Mouse (Mus musculus): Measurements from ENCODE around the gene Psd. TPM values are rescaled to one million over a fixed set of nuclear protein-coding genes. Genes with fewer than 3 reads are reported as not detected.
A peak's percentile ranks its signal among the peaks of the same experiment; 100 is the strongest.

Gene Psd
- polyA plus RNA-seq, 1 experiment from 2014 or later: 8.1 TPM

GRCm38 (mm10) chr19:46337719-46338330, 10.9 kb upstream of the Psd start:
- ATAC-seq (ENCODE audit: insufficient number of reproducible peaks, insufficient read depth, low FRiP score, low TSS enrichment): peak; percentile 8; the same call in 1 of the 2 replicates
- Histone ChIP-seq H3K27ac (0 out of 2 replicates have a peak overlapping the region, but pooled peaks have one; percentile 17), H3K9ac (peak overlapping the region; percentile 60), H3K4me1 (peaks cover 8% of the 10 kb centered on the region), H3K36me3 (no peaks in the 10 kb centered on the region), H3K27me3 (0 out of 2 replicates have a peak, but pooled peaks cover 2% of the 10 kb centered on the region), H3K9me3 (no peaks in the 10 kb centered on the region), H3K4me3 (peak overlapping the region; percentile 59), H3K4me2 (replicated peaks) (peak overlapping the region; percentile 69)
- WGBS: 35% methylated on average over 15 of the region's 15 CpGs

GRCm38 (mm10) chr19:46333906-46334305, 7.0 kb upstream of the Psd start:
- 94% methylated on average over 3 of the region's 3 CpGs for WGBS
- no peak for ATAC-seq (ENCODE audit: insufficient number of reproducible peaks, insufficient read depth, low FRiP score, low TSS enrichment)
- H3K27me3 ChIP-seq: no peaks in the 10 kb centered on the region
- H3K9me3 ChIP-seq: no peaks in the 10 kb centered on the region
- peaks cover 14% of the 10 kb centered on the region for H3K4me1 ChIP-seq
- H3K4me2 ChIP-seq (replicated peaks): no peak overlapping the region
- H3K27ac ChIP-seq: no peak overlapping the region
- peaks cover 24% of the 10 kb centered on the region for H3K36me3 ChIP-seq
- no peak overlapping the region for H3K9ac ChIP-seq
- no peak overlapping the region for H3K4me3 ChIP-seq

GRCm38 (mm10) chr19:46332721-46333339, 5.9 kb upstream of the Psd start:
- Histone ChIP-seq H3K4me2 (replicated peaks) (no peak overlapping the region), H3K27ac (0 out of 2 replicates have a peak overlapping the region, but pooled peaks have one; percentile 36), H3K4me3 (no peak overlapping the region), H3K36me3 (peaks cover 24% of the 10 kb centered on the region), H3K9me3 (no peaks in the 10 kb centered on the region), H3K9ac (no peak overlapping the region), H3K4me1 (peaks cover 15% of the 10 kb centered on the region), H3K27me3 (no peaks in the 10 kb centered on the region)
- WGBS: 34% methylated on average over 7 of the region's 7 CpGs
- no peak for ATAC-seq (ENCODE audit: insufficient number of reproducible peaks, insufficient read depth, low FRiP score, low TSS enrichment)

GRCm38 (mm10) chr19:46331936-46332335, 5.0 kb upstream of the Psd start:
- Histone ChIP-seq H3K27me3 (peaks cover 2% of the 10 kb centered on the region; the same call in 1 of the 2 replicates), H3K9me3 (no peaks in the 10 kb centered on the region), H3K27ac (no peak overlapping the region), H3K4me2 (replicated peaks) (no peak overlapping the region), H3K4me1 (peaks cover 15% of the 10 kb centered on the region), H3K9ac (no peak overlapping the region), H3K36me3 (peaks cover 24% of the 10 kb centered on the region), H3K4me3 (no peak overlapping the region)
- WGBS: 78% methylated on average over 3 of the region's 3 CpGs
- ATAC-seq (ENCODE audit: insufficient number of reproducible peaks, insufficient read depth, low FRiP score, low TSS enrichment): no peak

GRCm38 (mm10) chr19:46331326-46331725, 4.4 kb upstream of the Psd start:
- Histone ChIP-seq H3K4me3 (no peak overlapping the region), H3K4me1 (peaks cover 20% of the 10 kb centered on the region), H3K36me3 (peaks cover 24% of the 10 kb centered on the region), H3K27me3 (peaks cover 7% of the 10 kb centered on the region), H3K9ac (no peak overlapping the region), H3K27ac (no peak overlapping the region), H3K9me3 (no peaks in the 10 kb centered on the region), H3K4me2 (replicated peaks) (no peak overlapping the region)
- ATAC-seq (ENCODE audit: insufficient number of reproducible peaks, insufficient read depth, low FRiP score, low TSS enrichment): no peak
- 89% methylated on average over 14 of the region's 14 CpGs for WGBS

- no peak overlapping the region for H3K4me3 ChIP-seq
- H3K27ac ChIP-seq: no peak overlapping the region
- 91% methylated on average over 12 of the region's 12 CpGs for WGBS
- peaks cover 24% of the 10 kb centered on the region for H3K36me3 ChIP-seq
- no peaks in the 10 kb centered on the region for H3K9me3 ChIP-seq
- peaks cover 14% of the 10 kb centered on the region for H3K27me3 ChIP-seq
- no peak for ATAC-seq (ENCODE audit: insufficient number of reproducible peaks, insufficient read depth, low FRiP score, low TSS enrichment)
- H3K4me1 ChIP-seq: peaks cover 20% of the 10 kb centered on the region
- no peak overlapping the region for H3K9ac ChIP-seq
- H3K4me2 ChIP-seq (replicated peaks): no peak overlapping the region
Measured at GRCm38 (mm10) chr19:46330696-46331095, 3.7 kb upstream of the Psd start.

GRCm38 (mm10) chr19:46329951-46330350, 3.0 kb upstream of the Psd start:
- Histone ChIP-seq H3K27ac (no peak overlapping the region), H3K9ac (no peak overlapping the region), H3K4me1 (peaks cover 20% of the 10 kb centered on the region), H3K9me3 (no peaks in the 10 kb centered on the region), H3K4me2 (replicated peaks) (peak overlapping the region; percentile 100; the same call in 1 of the 2 replicates), H3K27me3 (peaks cover 21% of the 10 kb centered on the region), H3K4me3 (peak overlapping the region; percentile 7; the same call in 1 of the 2 replicates), H3K36me3 (peaks cover 24% of the 10 kb centered on the region)
- 8% methylated on average over 16 of the region's 16 CpGs for WGBS
- no peak for ATAC-seq (ENCODE audit: insufficient number of reproducible peaks, insufficient read depth, low FRiP score, low TSS enrichment)

- peak; percentile 17; the same call in 1 of the 2 replicates for ATAC-seq (ENCODE audit: insufficient number of reproducible peaks, insufficient read depth, low FRiP score, low TSS enrichment)
- Histone ChIP-seq H3K4me2 (replicated peaks) (peak overlapping the region; percentile 100), H3K27me3 (peaks cover 29% of the 10 kb centered on the region), H3K27ac (peak overlapping the region; percentile 71), H3K36me3 (peaks cover 24% of the 10 kb centered on the region), H3K9me3 (no peaks in the 10 kb centered on the region), H3K4me3 (peak overlapping the region; percentile 67), H3K4me1 (peaks cover 20% of the 10 kb centered on the region), H3K9ac (peak overlapping the region; percentile 67)
- WGBS: 2% methylated on average over 54 of the region's 54 CpGs
Measured at GRCm38 (mm10) chr19:46329031-46329641, 2.2 kb upstream of the Psd start.

GRCm38 (mm10) chr19:46328081-46329030, 1.4 kb upstream of the Psd start, which contains the start of gene Fbxl15:
Gene Fbxl15 (plus strand): TSS chr19:46328184.
- ATAC-seq (ENCODE audit: insufficient number of reproducible peaks, insufficient read depth, low FRiP score, low TSS enrichment): peak; percentile 83
- Histone ChIP-seq H3K27ac (peak within 1 kb of the TSS; percentile 71), H3K4me1 (peaks cover 20% of the 10 kb centered on the region), H3K4me2 (replicated peaks) (peak within 1 kb of the TSS; percentile 100), H3K9ac (peak within 1 kb of the TSS; percentile 67), H3K4me3 (peak within 1 kb of the TSS; percentile 67), H3K36me3 (peaks cover 24% of the 10 kb centered on the region), H3K27me3 (peaks cover 37% of the 10 kb centered on the region), H3K9me3 (no peaks in the 10 kb centered on the region)
- under 1% methylated on average over 81 of the region's 81 CpGs for WGBS

- peaks cover 20% of the 10 kb centered on the region for H3K4me1 ChIP-seq
- no peaks in the 10 kb centered on the region for H3K9me3 ChIP-seq
- peak overlapping the region; percentile 67 for H3K4me3 ChIP-seq
- H3K4me2 ChIP-seq (replicated peaks): peak overlapping the region; percentile 100
- ATAC-seq (ENCODE audit: insufficient number of reproducible peaks, insufficient read depth, low FRiP score, low TSS enrichment): no peak
- peak overlapping the region; percentile 67 for H3K9ac ChIP-seq
- peak overlapping the region; percentile 71; the same call in 1 of the 2 replicates for H3K27ac ChIP-seq
- WGBS: 31% methylated on average over 14 of the region's 14 CpGs
- H3K36me3 ChIP-seq: peaks cover 24% of the 10 kb centered on the region
- H3K27me3 ChIP-seq: peaks cover 45% of the 10 kb centered on the region
Measured at GRCm38 (mm10) chr19:46327531-46328064, 642 bp upstream of the Psd start.

Data from embryonic facial prominence, embryonic 12.5 days (tissue).